In genomic region chrX:145371839-145372238, GRCm38 (mm10) we compare ENCODE assay signal across 19 mouse cellular contexts. TPM values are rescaled to one million over a fixed set of nuclear protein-coding genes. Genes with fewer than 3 reads are reported as not detected.
A peak's percentile ranks its signal among the peaks of the same experiment; 100 is the strongest.
DNase-seq lines count a peak whose midpoint lies in the region; ATAC-seq lines count a peak whose summit lies in the region.
"Had no signal": no experiment of that assay in that cellular context is flagged by ENCODE, and none has a peak within 500 bp of the region (broad histone marks: within the 10 kb centered on the region; RNA-seq: fewer than 3 reads in every experiment).

No protein-coding gene starts in this region.

- no peaks in the 10 kb centered on the region for H3K27me3 ChIP-seq in liver, embryonic 11.5 days (replicated peaks; ENCODE audit: control insufficient read depth, insufficient read depth, low read length)
- H3K27me3 ChIP-seq in liver, embryonic 15.5 days, result no peaks in the 10 kb centered on the region
- peaks cover 41% of the 10 kb centered on the region for H3K27me3 ChIP-seq in embryonic facial prominence, embryonic 10.5 days (replicated peaks; ENCODE audit: low read depth, poor library complexity, severe bottlenecking)
- H3K27me3 ChIP-seq: forebrain, embryonic 13.5 days; heart, embryonic 13.5 days; hindbrain, embryonic 15.5 days had no signal

- H3K36me3 ChIP-seq in liver, embryonic 11.5 days (ENCODE audit: control insufficient read depth, insufficient read depth, low read length), result no peaks in the 10 kb centered on the region
- no peaks in the 10 kb centered on the region for H3K36me3 ChIP-seq in liver, embryonic 15.5 days (replicated peaks)
- H3K36me3 ChIP-seq in embryonic facial prominence, embryonic 10.5 days (replicated peaks), result no peaks in the 10 kb centered on the region
- H3K36me3 ChIP-seq: embryonic facial prominence, embryonic 13.5 days; heart, embryonic 13.5 days; hindbrain, embryonic 15.5 days had no signal

- H3K4me3 ChIP-seq in liver, embryonic 11.5 days (ENCODE audit: low read depth, low read length), result no peak overlapping the region
- no peak overlapping the region for H3K4me3 ChIP-seq in liver, embryonic 15.5 days (replicated peaks)
- no peak overlapping the region for H3K4me3 ChIP-seq in embryonic facial prominence, embryonic 10.5 days
- H3K4me3 ChIP-seq: embryonic facial prominence, embryonic 13.5 days; forebrain, embryonic 13.5 days; heart, embryonic 13.5 days; hindbrain, embryonic 15.5 days had no signal

- no peak overlapping the region for H3K27ac ChIP-seq in liver, embryonic 11.5 days (ENCODE audit: low read depth, low read length)
- no peak overlapping the region for H3K27ac ChIP-seq in liver, embryonic 15.5 days (replicated peaks)
- no peak overlapping the region for H3K27ac ChIP-seq in embryonic facial prominence, embryonic 10.5 days (replicated peaks)
- H3K27ac ChIP-seq: embryonic facial prominence, embryonic 13.5 days; forebrain, embryonic 13.5 days; heart, embryonic 13.5 days; hindbrain, embryonic 15.5 days had no signal

- H3K4me2 ChIP-seq in liver, embryonic 11.5 days, result no peak overlapping the region
- no peak overlapping the region for H3K4me2 ChIP-seq in liver, embryonic 15.5 days
- H3K4me2 ChIP-seq: embryonic facial prominence, embryonic 13.5 days; forebrain, embryonic 13.5 days; heart, embryonic 13.5 days; hindbrain, embryonic 15.5 days had no signal

- no peaks in the 10 kb centered on the region for H3K4me1 ChIP-seq in liver, embryonic 11.5 days (replicated peaks; ENCODE audit: control insufficient read depth, insufficient read depth, low read length)
- H3K4me1 ChIP-seq in liver, embryonic 15.5 days (replicated peaks), result no peaks in the 10 kb centered on the region; the same call in 1 of the 2 replicates
- no peaks in the 10 kb centered on the region for H3K4me1 ChIP-seq in embryonic facial prominence, embryonic 10.5 days
- H3K4me1 ChIP-seq: embryonic facial prominence, embryonic 13.5 days; forebrain, embryonic 13.5 days; heart, embryonic 13.5 days; hindbrain, embryonic 15.5 days had no signal

- peak; percentile 78 for ATAC-seq in liver, embryonic 11.5 days (replicated peaks; ENCODE audit: low FRiP score)
- ATAC-seq in liver, embryonic 15.5 days (ENCODE audit: insufficient read depth), result peak; percentile 57
- no peak for ATAC-seq in erythroblast, adult 5-6 weeks (replicated peaks; ENCODE audit: low FRiP score, poor library complexity, severe bottlenecking)
- ATAC-seq: forebrain, embryonic 13.5 days; forebrain, postnatal 0 days had no signal

- H3K9ac ChIP-seq in liver, embryonic 11.5 days (ENCODE audit: low read depth, low read length), result no peak overlapping the region
- H3K9ac ChIP-seq in liver, embryonic 15.5 days, result no peak overlapping the region
- H3K9ac ChIP-seq: embryonic facial prominence, embryonic 13.5 days; forebrain, embryonic 13.5 days; forebrain, postnatal 0 days; heart, embryonic 13.5 days; hindbrain, embryonic 15.5 days had no signal

- 38% methylated on average over 5 of the region's 5 CpGs for WGBS in liver, embryonic 11.5 days
- WGBS in liver, embryonic 15.5 days (ENCODE audit: insufficient replicate concordance), result 20% methylated on average over 5 of the region's 5 CpGs
- 71% methylated on average over 5 of the region's 5 CpGs for WGBS in embryonic facial prominence, embryonic 10.5 days

- no peaks in the 10 kb centered on the region for H3K9me3 ChIP-seq in liver, embryonic 11.5 days (ENCODE audit: control insufficient read depth, low read length)
- no peaks in the 10 kb centered on the region for H3K9me3 ChIP-seq in liver, embryonic 15.5 days (replicated peaks)
- no peaks in the 10 kb centered on the region for H3K9me3 ChIP-seq in embryonic facial prominence, embryonic 10.5 days
- H3K9me3 ChIP-seq: embryonic facial prominence, embryonic 13.5 days; forebrain, embryonic 13.5 days; heart, embryonic 13.5 days; hindbrain, embryonic 15.5 days had no signal

- DNase-seq in c-Kit-positive CD71-positive TER-119-negative erythroid progenitor cells, embryonic 14.5 days (ENCODE audit: low read depth), result peak; percentile 5
- DNase-seq in liver, embryonic 11.5 days (ENCODE audit: low spot score), result no peak
- no peak for DNase-seq in embryonic facial prominence, embryonic 10.5 days (ENCODE audit: low spot score)
- DNase-seq in adrenal gland, postnatal 25 days, result no peak
- DNase-seq in spleen, postnatal 36 days (ENCODE audit: low spot score in 2 of 2), result no peak
- DNase-seq: adrenal gland, postnatal 10 days; cerebellum, adult 8-10 months; cerebellum, postnatal 14 days; forebrain, postnatal 0 days; gastrocnemius, postnatal 25 days; heart, postnatal 36 days had no signal

RNA-seq across cellular contexts. Expression of gene Lhfpl1, which starts 22.9 kb away (rescaled TPM):
- polyA plus RNA-seq in liver, embryonic 11.5 days (2014; fragmentation: Nextera tagmentation; extraction: Ambion mirVana), result 0.26 TPM in 2 replicates
- polyA plus RNA-seq in liver, embryonic 15.5 days (2015; fragmentation: Nextera tagmentation; extraction: Ambion mirVana), result 0.07 and 0.12 TPM in 2 replicates
- not detected in 2 replicates for total RNA-seq in erythroblast, adult 5-6 weeks (2015; ENCODE audit: low replicate concordance)
- not detected in 2 replicates for total RNA-seq in erythroblast, adult 5-6 weeks (2017; ENCODE audit: low replicate concordance)
- polyA plus RNA-seq in embryonic facial prominence, embryonic 10.5 days (2016; fragmentation: Nextera tagmentation; extraction: Ambion mirVana), result 0.84 and 1.7 TPM in 2 replicates
- not detected in 2 replicates for total RNA-seq in adrenal gland, postnatal 25 days (2021)
- total RNA-seq: ES-E14; forebrain, postnatal 0 days; granulocyte monocyte progenitor cell, adult 5-6 weeks; heart, postnatal 36 days had no signal
